Mouse (Mus musculus): ENCODE measurements at regions not wholly inside any gene's neighbourhood (a gene's known extent, or its start where the extent isn't known, plus 50 kb on each side); places are given as distances from the start of the nearest gene placed in this dataset.

GRCm38 (mm10) chr17:61768361-61768760 is 1112.8 kb downstream of the Efna5 start:
- no peak overlapping the region for H3K4me3 ChIP-seq (replicated peaks; ENCODE audit: low read length)
- H3K4me1 ChIP-seq (ENCODE audit: control insufficient read depth, insufficient read depth, low read length) = no peaks in the 10 kb centered on the region
- H3K36me3 ChIP-seq (ENCODE audit: control insufficient read depth, insufficient read depth, low read length) = no peaks in the 10 kb centered on the region
- no peak overlapping the region for H3K4me2 ChIP-seq (ENCODE audit: low read depth, low read length)
- H3K27ac ChIP-seq (ENCODE audit: low read length) = no peak overlapping the region
- no peak overlapping the region for H3K9ac ChIP-seq (ENCODE audit: low read length)
- no peaks in the 10 kb centered on the region for H3K27me3 ChIP-seq (ENCODE audit: control insufficient read depth, insufficient read depth, low read length)
- no peaks in the 10 kb centered on the region for H3K9me3 ChIP-seq (replicated peaks; ENCODE audit: control insufficient read depth, low read length)
- no peak for ATAC-seq (ENCODE audit: insufficient read depth, low FRiP score)

GRCm38 (mm10) chr17:61765143-61765542 is 1116.0 kb downstream of the Efna5 start:
- 67% methylated on average over 2 of the region's 2 CpGs for WGBS
- Histone ChIP-seq H3K4me2 (ENCODE audit: low read depth, low read length) (no peak overlapping the region), H3K4me3 (replicated peaks; ENCODE audit: low read length) (no peak overlapping the region), H3K27me3 (ENCODE audit: control insufficient read depth, insufficient read depth, low read length) (no peaks in the 10 kb centered on the region), H3K9ac (ENCODE audit: low read length) (no peak overlapping the region), H3K27ac (ENCODE audit: low read length) (no peak overlapping the region), H3K4me1 (ENCODE audit: control insufficient read depth, insufficient read depth, low read length) (no peaks in the 10 kb centered on the region), H3K36me3 (ENCODE audit: control insufficient read depth, insufficient read depth, low read length) (no peaks in the 10 kb centered on the region), H3K9me3 (replicated peaks; ENCODE audit: control insufficient read depth, low read length) (no peaks in the 10 kb centered on the region)
- no peak for ATAC-seq (ENCODE audit: insufficient read depth, low FRiP score)

Data from stomach, embryonic 16.5 days (tissue).